Mouse (Mus musculus) heart, adult 2 months (tissue): ENCODE data around the gene Gm20532.

Experiments used
- CTCF ChIP-seq: fragments of 200-600 bp; IDR thresholded peaks from 2 replicates; pipeline ENCODE4 v1.8.1; 2022; ENCODE audit warnings: antibody characterized with exemption, mild to moderate bottlenecking, moderate library complexity
- POLR2A ChIP-seq: fragments of 200-500 bp; IDR thresholded peaks from 2 replicates; pipeline ENCODE4 v1.6.1; 2011; ENCODE audit warnings: mild to moderate bottlenecking, low read depth, low read length, control low read depth; ENCODE audit not compliant: insufficient read depth

- TF ChIP-seq CTCF (no peak), POLR2A (no peak)
Observed at GRCm38 (mm10) chr2:26555076-26555475, 31.4 kb upstream of the Gm20532 start.
